Mouse (Mus musculus): ENCODE results near the gene Chp1.

GRCm38 (mm10) chr2:119543656-119544055 is 3.8 kb upstream of the Chp1 start:
- TF ChIP-seq CTCF (IDR thresholded peaks at IDR 0.05) (no peak), EP300 (IDR thresholded peaks at IDR 0.05) (no peak)
